Mouse (Mus musculus): ENCODE measurements around the gene Ntrk3.
A peak's percentile ranks its signal among the peaks of the same experiment; 100 is the strongest.

Gene Ntrk3

GRCm38 (mm10) chr7:78579461-78580234, 158.2 kb downstream of the Ntrk3 start:
- DNase-seq (ENCODE audit: low spot score), result no peak

DNA sequence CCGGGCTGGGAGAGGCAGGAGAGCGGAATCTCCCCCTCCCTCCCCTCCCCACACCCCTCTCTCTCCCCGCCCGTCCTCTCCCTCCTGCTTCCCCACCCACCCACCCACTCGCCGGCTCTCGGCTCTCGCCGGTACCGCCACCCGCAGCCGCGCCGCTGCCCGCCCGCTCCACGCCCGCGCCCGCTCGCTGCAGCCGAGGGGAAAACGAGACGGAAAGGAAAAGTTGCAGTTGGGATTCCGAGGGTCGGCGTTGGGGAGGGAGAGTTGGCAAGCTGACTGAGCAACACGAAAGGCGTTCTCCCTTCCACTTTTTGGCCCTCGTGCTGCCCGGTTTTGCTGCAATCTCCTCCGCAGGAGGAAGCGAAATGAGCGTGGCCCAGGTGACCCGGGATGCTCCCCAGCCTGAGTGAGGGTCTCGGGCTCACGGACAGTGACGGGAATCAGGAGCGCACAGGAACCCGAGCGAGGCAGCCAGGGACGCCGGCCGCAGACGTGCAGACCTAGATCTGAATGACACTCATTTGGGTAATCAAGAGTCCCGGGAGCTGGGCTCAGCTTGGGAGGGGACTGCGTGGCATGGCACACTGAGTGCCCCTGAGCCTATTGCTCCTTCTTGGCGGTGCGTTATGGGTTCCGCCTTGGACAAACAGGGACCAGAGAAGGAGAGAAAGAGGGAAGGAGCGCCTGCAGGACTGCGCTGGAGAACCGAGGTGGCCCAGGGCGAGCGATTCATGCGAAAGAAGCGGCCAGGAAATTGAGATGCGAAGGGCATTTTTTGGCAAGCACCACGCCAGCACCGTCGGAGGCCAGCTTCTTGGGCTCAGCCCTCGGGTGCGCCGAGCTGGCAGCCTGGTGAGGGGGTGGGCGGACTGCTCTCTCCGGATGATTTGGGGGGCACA, 159.1 kb downstream of the Ntrk3 start:
- DNase-seq (ENCODE audit: low spot score), result no peak

DNA sequence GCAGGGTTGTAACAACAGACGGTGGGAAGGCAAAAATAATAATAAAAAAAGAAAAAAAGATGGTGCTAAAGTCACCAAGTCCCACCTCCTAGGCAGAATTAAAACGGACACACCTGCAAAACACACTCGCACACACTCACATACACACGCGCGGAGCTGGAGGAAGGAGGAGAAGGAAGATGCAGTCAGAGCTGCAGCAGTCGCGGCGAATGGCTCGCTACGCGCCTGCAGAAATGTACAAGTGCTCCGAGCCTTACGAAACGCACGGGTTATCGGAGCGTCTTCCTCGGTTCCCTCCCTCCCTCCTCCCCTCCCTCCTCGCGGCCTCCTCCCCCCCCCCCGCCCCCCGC, 159.7 kb downstream of the Ntrk3 start:
- DNase-seq (ENCODE audit: low spot score), result no peak

GRCm38 (mm10) chr7:78577462-78578110, 160.2 kb downstream of the Ntrk3 start:
- DNase-seq (ENCODE audit: low spot score), result no peak

DNA sequence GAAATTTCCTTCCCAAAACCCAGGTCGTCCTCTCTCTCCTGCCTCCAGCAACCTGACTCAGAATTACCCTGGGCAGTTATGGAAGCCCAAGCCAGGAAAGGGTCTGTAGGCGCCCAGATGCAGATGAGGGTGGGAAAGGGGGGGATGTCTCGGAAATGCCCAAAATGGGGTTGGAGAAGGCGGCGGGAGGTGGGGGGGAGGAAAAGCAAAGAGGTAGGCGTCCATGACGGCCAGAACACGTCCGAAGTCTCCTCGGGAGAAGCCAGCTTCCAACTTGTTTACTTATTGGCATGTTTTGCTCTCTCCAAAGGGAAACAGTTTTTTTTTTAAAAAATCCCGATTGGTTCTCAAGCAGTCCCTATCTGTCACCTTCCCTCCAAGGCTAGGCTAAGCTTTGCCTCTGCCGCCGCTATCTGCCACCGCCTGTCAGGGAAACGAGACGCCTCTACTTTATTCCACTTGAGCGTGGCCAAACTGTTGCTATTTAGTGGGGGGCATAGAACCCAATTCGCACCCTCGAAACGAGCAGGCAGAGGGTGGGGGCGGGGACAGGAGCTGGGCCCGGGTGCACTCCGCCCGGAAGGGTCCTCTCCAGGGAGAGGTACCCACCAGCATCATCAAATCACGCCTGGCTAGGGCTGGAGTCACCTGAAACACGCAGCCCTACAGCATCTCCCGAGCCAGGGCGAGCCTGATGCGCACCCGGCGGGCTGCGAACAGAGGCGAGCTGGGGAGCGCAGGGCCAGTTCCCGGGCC, 160.9 kb downstream of the Ntrk3 start:
- DNase-seq (ENCODE audit: low spot score), result no peak

GRCm38 (mm10) chr7:78576169-78576568, 161.6 kb downstream of the Ntrk3 start:
- DNase-seq (ENCODE audit: low spot score), result no peak

DNA sequence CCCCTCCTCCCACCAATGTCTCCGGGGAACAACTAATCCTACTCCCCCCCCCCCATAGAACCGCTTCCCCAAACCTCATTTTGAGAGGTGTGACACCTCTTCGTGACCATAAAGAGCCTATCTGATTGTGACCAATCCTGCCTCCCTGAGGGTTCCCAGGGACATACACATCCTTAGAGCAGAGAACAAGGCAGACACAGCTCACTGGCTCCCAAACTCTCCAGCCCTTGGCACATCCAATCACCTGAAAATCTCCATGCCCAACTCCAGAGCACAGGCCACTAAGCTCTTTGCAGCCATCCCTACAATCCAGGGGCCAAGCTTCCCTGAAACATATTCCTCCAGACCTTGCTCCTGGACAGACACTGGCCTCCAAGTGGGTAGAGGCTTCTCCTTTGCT, 162.3 kb downstream of the Ntrk3 start:
- DNase-seq (ENCODE audit: low spot score), result no peak

DNA sequence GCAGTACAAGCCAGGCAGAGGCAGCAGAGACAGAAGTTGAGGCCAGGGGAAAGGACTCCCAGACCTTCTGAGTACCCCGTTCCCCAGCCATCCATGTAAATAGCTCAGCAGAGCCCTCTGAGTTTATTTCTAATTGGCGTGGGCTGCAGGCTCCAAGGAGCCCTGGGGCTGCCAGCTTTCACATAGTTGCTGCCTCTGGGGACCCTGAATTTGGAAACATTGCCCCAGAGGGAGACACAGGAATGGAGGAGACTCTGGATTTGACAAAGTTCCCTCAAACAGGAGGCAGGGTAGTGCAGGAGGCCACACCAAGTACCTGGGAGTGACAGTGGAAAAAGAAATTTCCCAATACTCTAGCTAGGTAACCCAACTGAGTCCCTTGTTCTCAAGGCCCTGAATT, 166.6 kb downstream of the Ntrk3 start:
- no peak for DNase-seq (ENCODE audit: low spot score)

GRCm38 (mm10) chr7:78569255-78569618, 168.6 kb downstream of the Ntrk3 start:
- DNase-seq (ENCODE audit: low spot score), result no peak

- DNase-seq (ENCODE audit: low spot score), result peak; percentile 16
These were observed 169.2 kb downstream of the Ntrk3 start for GRCm38 (mm10) chr7:78568411-78569254.

DNA sequence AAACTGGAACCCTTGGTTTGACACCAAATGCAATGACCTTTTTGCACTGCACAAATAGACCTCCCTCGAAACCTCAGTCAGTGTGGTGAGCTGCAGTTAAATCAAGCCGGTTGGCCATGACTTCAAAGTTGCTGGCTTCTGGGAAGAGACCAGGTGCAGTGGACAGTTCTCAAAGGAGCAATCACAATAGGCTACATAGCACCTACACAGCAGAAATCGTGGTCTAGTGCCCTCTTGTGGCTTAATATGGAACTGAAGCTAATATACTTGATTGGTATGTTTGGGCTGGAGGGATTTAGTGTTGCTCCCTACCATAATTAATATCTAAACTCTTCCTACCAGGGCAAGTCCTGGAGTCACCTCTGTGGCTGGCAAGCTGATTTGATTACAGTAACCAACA, 171.2 kb downstream of the Ntrk3 start:
- DNase-seq (ENCODE audit: low spot score), result no peak

GRCm38 (mm10) chr7:78565386-78565785, 172.4 kb downstream of the Ntrk3 start:
- DNase-seq (ENCODE audit: low spot score), result no peak

DNA sequence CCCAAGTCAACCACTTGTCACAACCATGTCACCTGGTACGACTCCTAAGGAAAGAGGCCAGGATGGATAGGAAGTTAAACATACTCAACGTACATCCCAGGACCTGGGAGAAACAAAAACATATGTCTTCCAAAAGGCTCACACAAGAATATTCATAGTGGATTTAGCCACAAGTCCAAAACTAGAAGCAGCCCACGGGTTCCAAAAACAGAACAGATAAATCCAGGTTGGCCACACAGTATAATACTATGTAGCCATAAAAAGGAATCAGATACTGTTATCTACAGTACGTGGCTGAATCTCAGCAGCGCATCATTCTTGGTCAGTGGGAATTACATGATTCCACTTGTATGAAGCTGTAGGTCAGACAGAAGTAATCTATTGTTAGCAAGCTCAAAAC, 179.3 kb downstream of the Ntrk3 start:
- no peak for DNase-seq (ENCODE audit: low spot score)

- no peak for DNase-seq (ENCODE audit: low spot score)
These were observed 182.3 kb downstream of the Ntrk3 start for GRCm38 (mm10) chr7:78555532-78555931.

DNA sequence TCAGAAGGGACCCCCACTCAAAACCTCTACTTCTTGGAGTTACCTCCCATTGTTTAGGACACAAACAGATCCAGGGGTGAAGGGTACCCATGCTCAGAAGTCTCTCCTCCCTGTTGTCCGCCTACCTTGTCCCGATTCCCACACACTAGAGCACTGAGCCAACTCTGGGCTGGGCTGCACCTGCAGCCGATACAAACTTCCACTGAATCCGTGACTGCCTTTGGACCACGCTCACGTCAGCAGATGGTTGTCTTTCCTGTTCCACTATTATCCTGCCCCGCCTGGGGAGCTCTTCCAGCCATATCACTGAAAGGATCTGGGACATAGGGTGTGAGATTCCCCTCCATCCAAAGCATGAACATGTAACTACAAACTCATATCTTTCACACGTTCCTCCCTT, 188.4 kb downstream of the Ntrk3 start:
- no peak for DNase-seq (ENCODE audit: low spot score)

- no peak for DNase-seq (ENCODE audit: low spot score)
These were observed 189.1 kb downstream of the Ntrk3 start for GRCm38 (mm10) chr7:78548721-78549120.

DNA sequence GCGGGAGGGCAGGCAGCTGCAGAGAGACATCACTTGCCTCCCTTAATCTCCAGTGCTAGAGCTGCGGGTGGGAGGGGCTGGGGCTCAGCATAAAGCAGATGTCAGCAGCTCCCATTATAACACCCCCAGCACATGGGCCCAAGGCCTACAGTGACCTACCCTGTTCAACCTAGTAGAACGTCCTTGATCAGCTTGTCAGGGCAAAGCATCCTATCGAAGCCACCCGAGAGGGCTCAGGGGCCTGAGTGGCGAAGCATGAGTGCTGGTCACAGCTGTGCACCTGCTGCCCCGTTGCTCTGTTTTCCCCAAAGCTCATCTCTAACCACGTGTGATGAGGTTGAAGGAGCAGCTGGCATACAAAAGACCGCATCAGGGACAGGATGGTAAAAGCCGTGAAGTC, 191.3 kb downstream of the Ntrk3 start:
- no peak for DNase-seq (ENCODE audit: low spot score)

GRCm38 (mm10) chr7:78542468-78542867, 195.3 kb downstream of the Ntrk3 start:
- no peak for DNase-seq (ENCODE audit: low spot score)

- DNase-seq (ENCODE audit: low spot score), result no peak
These were observed 207.5 kb downstream of the Ntrk3 start for GRCm38 (mm10) chr7:78530286-78530685.

- DNase-seq (ENCODE audit: low spot score), result no peak
These were observed 209.8 kb downstream of the Ntrk3 start for GRCm38 (mm10) chr7:78528008-78528407.

DNA sequence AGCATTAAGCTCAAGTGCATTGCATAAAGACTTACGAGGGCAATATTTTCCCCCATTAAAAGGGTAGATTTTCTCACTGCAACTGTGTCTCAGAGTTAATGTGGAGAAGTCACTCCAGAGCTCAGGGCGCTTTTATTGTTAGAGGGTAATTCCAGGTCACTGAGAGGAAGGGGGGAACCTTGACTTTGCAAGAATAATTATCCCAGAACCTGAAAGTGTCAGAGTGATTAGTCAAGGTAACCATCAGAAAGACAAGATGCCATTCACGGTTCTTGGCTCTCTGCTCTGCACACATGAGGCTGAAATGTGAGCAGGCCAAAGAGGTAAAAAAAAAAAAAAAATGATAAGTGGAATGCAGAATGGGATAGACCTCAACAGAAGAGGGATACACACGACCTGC, 210.2 kb downstream of the Ntrk3 start:
- DNase-seq (ENCODE audit: low spot score), result no peak

Measured in ovary, adult 18-20 months (tissue).